Mouse (Mus musculus) CD4-positive naive resting alpha-beta T cell, adult 57 days (primary cell): Measurements from ENCODE around the gene Itpkc. TPM values are rescaled to one million over a fixed set of nuclear protein-coding genes. Genes with fewer than 3 reads are reported as not detected.

ENCODE experiments used
- total RNA-seq: library from RNA; stranded (reverse); gene quantifications from one replicate; pipeline ENCODE4 v1.2.4, GENCODE M21; 2023

Itpkc gene
- 15.0 TPM for total RNA-seq

GRCm38 (mm10) chr7:27228281-27228821 is at the start of gene Itpkc:
Gene Itpkc, minus strand, starts transcription at chr7:27228661.

GRCm38 (mm10) chr7:27258205-27258899 is 29.9 kb upstream of the Itpkc start, which contains the start of gene Numbl:
Gene Numbl, plus strand, starts transcription at chr7:27258433.

GRCm38 (mm10) chr7:27232781-27233281 is 4.4 kb upstream of the Itpkc start, which contains the start of gene Coq8b:
Gene Coq8b, plus strand, starts transcription at chr7:27233023.

DNA sequence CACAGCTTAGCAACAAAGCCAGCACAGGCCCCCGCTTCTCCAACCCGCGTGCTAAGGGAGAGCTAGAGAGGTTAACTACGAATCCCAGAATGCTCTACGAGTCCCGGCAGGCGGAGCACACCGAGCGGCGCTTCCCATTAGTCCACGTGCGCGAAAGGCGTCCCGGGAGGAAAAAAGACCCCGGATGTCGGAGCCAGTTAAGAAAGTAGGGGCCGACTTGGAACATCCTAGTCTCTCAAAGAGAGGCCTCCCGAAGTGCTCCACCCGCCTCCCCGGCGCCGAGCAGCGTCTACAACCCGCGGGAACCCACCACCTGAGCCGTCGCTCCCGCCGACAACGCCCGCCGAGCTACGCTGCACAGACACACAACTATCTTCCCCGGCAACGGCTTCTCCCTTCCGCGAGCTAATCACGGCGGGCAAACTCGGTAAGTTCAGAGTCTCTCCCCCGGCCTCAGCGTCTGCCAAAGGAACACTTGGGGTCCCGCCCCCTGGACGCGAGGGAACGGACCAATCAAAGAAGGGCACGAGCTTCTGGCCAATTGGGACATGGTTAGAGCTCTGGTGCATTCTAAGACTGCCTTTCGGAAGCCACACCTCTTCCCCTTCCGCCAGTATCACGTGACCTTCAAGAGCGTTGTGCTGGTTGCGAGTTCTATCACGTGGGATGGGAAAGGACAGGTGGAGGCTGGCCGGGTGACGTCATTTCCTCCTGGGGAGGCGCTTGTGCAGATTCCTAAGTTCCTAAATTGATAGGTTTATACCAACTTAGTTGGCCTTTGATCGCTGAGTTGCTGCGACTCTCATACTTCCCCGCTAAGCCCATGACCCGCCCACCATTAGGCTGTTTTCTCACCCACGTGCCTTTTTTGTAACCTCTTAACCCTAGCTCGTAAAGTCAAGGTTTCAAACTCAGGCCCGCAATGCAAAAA is 32.5 kb downstream of the Itpkc start, which contains the start of the genes BC024978 and Snrpa:
BC024978 (plus strand) TSS at position 101 of the 931 bp plus-strand sequence.
Snrpa (minus strand) TSS at position 591 of the 931 bp plus-strand sequence.

DNA sequence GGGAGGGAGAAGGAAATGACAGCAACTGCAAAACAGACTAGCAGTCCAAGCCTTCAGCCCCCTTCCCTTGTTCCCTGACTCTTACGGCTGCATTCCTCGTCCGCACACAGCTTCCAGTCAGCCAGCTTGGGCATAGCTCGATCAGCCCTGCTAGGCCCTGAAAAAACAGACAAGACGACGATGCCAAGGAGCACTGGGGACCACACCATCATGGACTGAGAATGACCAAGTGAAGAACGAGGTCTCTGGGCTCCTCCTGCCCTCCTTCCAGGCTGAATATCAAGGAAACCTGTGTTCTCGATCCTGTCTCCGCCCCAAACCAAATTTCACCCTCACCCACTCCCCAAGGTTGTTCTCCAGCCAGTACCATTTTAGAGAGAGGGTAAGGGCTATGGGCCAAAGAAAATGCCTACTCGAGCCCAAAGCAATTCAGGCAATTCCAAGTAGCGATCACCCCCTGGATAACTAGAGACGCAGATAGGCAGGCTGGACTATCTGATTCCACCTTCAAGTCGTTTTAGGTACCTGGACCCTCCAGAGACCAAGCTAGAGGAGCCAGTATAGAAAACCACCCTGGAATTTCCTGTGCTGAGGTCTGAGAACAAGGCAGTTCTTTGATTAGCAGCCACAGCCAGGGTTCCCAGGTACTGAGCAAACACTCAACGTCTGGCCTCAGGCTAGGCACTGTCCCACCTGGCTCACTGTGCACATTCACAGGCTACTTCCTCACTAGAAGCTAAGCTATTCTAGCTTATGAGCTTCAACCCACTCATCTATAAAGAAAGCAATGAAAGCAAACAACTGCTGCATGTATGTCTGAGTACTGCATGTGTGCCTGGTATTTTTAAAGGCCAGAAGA is 47.4 kb downstream of the Itpkc start, which contains the start of the genes Gm21983 and Mia:
Gm21983 (minus strand) TSS at position 250 of the 859 bp plus-strand sequence.
Mia (minus strand) TSS at position 321 of the 859 bp plus-strand sequence.

DNA sequence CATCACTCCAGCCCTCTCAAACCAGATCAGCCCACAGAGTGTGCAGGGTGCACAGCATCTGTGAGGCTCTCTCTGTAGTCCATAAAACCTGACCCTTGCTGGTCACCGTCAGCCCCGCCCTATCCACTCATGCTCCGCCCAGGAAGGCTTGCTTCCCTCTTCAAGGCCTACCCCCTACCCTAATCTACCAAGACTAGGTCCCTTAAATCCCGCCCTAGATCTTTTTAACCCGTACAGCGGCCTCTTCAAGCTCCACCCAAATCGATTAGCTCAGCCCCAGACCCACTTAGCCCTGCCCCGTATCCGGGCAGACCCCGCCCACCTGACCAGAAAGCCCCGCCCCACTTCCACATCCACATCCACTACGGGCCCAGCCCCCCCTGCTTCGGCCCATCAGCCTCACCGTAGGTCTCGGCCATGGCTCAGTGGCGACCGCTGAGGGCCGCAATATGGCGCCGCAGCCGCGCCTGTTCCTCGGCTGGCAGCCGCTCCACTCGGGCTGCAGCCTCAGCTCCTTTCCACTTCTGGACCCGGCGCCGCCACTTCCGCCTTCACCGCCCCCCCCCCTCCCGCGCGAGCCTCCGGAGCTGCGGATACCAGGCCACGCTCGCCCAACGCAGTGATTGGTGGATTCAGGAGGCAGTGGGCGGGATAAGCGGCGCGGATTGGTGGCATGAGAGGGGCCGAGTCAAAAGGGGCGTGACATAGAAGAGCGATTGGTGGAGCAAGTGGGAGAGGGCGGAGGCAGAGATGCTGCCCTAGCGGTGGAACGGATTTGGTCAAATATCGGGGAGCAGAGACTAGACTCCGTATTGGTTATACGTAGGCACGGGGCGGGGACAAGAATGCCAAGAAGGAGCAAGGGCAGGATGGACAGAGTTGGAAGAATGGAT is 49.9 kb downstream of the Itpkc start, which contains the start of gene Rab4b:
Rab4b (minus strand) TSS at position 573 of the 893 bp plus-strand sequence.

DNA sequence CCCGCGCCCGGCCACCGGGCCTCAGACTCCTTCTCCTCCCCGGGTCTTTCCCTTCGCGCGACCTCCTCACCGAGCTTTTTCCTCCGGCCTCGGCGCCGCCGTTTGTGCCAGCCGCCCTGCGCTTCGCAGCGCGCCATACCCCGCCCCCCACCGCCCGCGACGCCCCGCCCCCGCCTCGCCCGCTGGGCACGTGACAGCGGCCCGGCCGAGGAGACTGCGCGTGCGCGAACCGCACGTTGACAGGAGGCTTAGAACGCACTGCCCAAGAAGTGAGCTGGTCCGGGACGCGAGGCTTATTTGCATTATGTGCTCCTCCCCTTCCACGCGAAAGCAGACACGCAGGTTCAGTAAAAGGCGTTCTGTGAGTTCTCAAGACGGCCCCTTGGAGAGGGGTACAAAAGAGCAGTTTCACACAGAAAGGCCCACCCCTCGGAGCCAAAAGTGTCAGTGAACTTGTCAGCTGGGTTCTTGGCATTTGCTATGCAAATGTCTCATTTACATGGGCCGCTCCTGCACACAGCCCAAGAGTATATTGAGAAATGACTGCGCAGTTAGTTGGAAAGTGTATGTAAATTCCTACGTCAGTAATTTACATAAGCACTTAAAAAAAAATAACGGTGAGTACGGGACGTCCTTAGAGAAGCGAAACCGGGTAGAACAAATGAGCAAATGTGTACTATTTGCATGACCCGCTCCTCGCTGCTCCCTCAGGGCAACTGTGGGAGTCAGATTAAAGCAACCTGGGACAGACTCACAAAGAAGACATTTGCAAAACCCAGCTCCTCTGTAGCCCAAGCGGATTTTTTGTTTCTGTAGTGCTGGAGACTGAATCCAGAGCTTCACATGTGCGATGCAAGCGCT is 61.6 kb downstream of the Itpkc start, which contains the start of gene Egln2:
Egln2 (minus strand) TSS at position 189 of the 861 bp plus-strand sequence.

Other genes with a start within 250 kb of the Itpkc start
- gene Cyp2a12, start 199.6 kb downstream of the Itpkc start, total RNA-seq = not detected
- not detected for gene Cyp2f2, start 108.8 kb downstream of the Itpkc start, total RNA-seq
- not detected for gene Cyp2t4, start 74.9 kb downstream of the Itpkc start, total RNA-seq
- gene Egln2, start 61.9 kb downstream of the Itpkc start, total RNA-seq = 91.9 TPM
- gene Rab4b, start 49.8 kb downstream of the Itpkc start, total RNA-seq = 101 TPM
- not detected for gene Gm21983, start 47.6 kb downstream of the Itpkc start, total RNA-seq
- gene Mia, start 47.5 kb downstream of the Itpkc start, total RNA-seq = 1.5 TPM
- gene BC024978, start 32.9 kb downstream of the Itpkc start, total RNA-seq = 14.4 TPM
- 70.7 TPM for gene Snrpa, start 32.4 kb downstream of the Itpkc start, total RNA-seq
- 18.0 TPM for gene Coq8b, start 4.4 kb upstream of the Itpkc start, total RNA-seq
- 2.4 TPM for gene Numbl, start 29.8 kb upstream of the Itpkc start, total RNA-seq
- gene Ltbp4, start 109.0 kb upstream of the Itpkc start, total RNA-seq = 8.7 TPM
- gene Shkbp1, start 127.4 kb upstream of the Itpkc start, total RNA-seq = 70.0 TPM
- gene Gm20479, start 128.8 kb upstream of the Itpkc start, total RNA-seq = 5.5 TPM
- gene Sptbn4, start 219.0 kb upstream of the Itpkc start, total RNA-seq = not detected
- 14.0 TPM for gene Blvrb, start 219.3 kb upstream of the Itpkc start, total RNA-seq
- gene Sertad3, start 245.1 kb upstream of the Itpkc start, total RNA-seq = 12.6 TPM